Mouse (Mus musculus): ENCODE measurements around the gene Mettl27.
"Not testable (repeated sequence)": the region's sequence is repeated elsewhere in the genome, so short reads cannot be mapped to it uniquely, and the experiment has no call there.

The Mettl27 gene

GRCm38 (mm10) chr5:134921106-134921505, 11.1 kb upstream of the Mettl27 start:
- DNase-seq: no peak

- DNase-seq: no peak
Observed at GRCm38 (mm10) chr5:134923141-134923540, 9.0 kb upstream of the Mettl27 start.

GRCm38 (mm10) chr5:134926726-134927125, 5.4 kb upstream of the Mettl27 start:
- no peak for DNase-seq

- DNase-seq: no peak
Observed at GRCm38 (mm10) chr5:134929988-134930387, 2.2 kb upstream of the Mettl27 start.

- DNase-seq: peak; percentile 74 to 78
Observed at GRCm38 (mm10) chr5:134932903-134933276, 722 bp downstream of the Mettl27 start.

- DNase-seq: no peak
Observed at GRCm38 (mm10) chr5:134933281-134933680, 1.1 kb downstream of the Mettl27 start.

GRCm38 (mm10) chr5:134933686-134934085, 1.5 kb downstream of the Mettl27 start:
- DNase-seq: not testable (repeated sequence)

- no peak for DNase-seq
Observed at GRCm38 (mm10) chr5:134934666-134935065, 2.5 kb downstream of the Mettl27 start.

GRCm38 (mm10) chr5:134936051-134936450, 3.9 kb downstream of the Mettl27 start:
- no peak for DNase-seq

- no peak for DNase-seq
Observed at GRCm38 (mm10) chr5:134936626-134937185, 4.5 kb downstream of the Mettl27 start.

- DNase-seq: no peak
Observed at GRCm38 (mm10) chr5:134939069-134939468, 6.9 kb downstream of the Mettl27 start.

- DNase-seq: not testable (repeated sequence)
Observed at GRCm38 (mm10) chr5:134939554-134939953, 7.4 kb downstream of the Mettl27 start.

- DNase-seq: peak; percentile 39 to 63
Observed at GRCm38 (mm10) chr5:134941472-134942209, 9.5 kb downstream of the Mettl27 start.

- DNase-seq: no peak
Observed at GRCm38 (mm10) chr5:134942740-134943139, 10.6 kb downstream of the Mettl27 start.

GRCm38 (mm10) chr5:134944179-134944578, 12.0 kb downstream of the Mettl27 start:
- DNase-seq: no peak

- no peak for DNase-seq
Observed at GRCm38 (mm10) chr5:134945266-134945959, 13.2 kb downstream of the Mettl27 start.

- DNase-seq: no peak
Observed at GRCm38 (mm10) chr5:134946063-134946856, 14.1 kb downstream of the Mettl27 start.

- DNase-seq: peak; percentile 44 to 76
Observed at GRCm38 (mm10) chr5:134946857-134947255, 14.7 kb downstream of the Mettl27 start, which contains the start of gene Cldn4. TSS of gene Cldn4 (minus strand) at chr5:134946934.

GRCm38 (mm10) chr5:134947420-134948084, 15.4 kb downstream of the Mettl27 start:
- no peak for DNase-seq

GRCm38 (mm10) chr5:134948085-134948439, 15.9 kb downstream of the Mettl27 start:
- no peak for DNase-seq

- DNase-seq: peak; percentile 16 to 53
Observed at GRCm38 (mm10) chr5:134951053-134951884, 19.1 kb downstream of the Mettl27 start.

- DNase-seq: no peak
Observed at GRCm38 (mm10) chr5:134955491-134955890, 23.3 kb downstream of the Mettl27 start.

Measured in kidney, postnatal 25 days (tissue).